Mouse (Mus musculus) heart, adult 10 weeks (tissue): ENCODE results near the gene Grik5. TPM values are rescaled to one million over a fixed set of nuclear protein-coding genes. Genes with fewer than 3 reads are reported as not detected.

Source experiments
- polyA plus RNA-seq: library from polyadenylated mRNA; stranded (reverse); fragments of 350-450 nt; fragmentation: Illumina TruSeq; extraction: RNeasy Lipid Tissue Mini Kit (QIAGEN cat#74804); gene quantifications from one replicate; pipeline ENCODE4 v1.2.3, GENCODE M21; 2014; ENCODE audit warnings: low read depth, low replicate concordance

Grik5 gene
- polyA plus RNA-seq: 5.2 TPM

GRCm38 (mm10) chr7:25071979-25072715, at the start of gene Grik5, which contains the start of gene Zfp574:
Gene Grik5, minus strand, starts transcription at chr7:25072346.
Gene Zfp574, plus strand, starts transcription at chr7:25072567.

GRCm38 (mm10) chr7:25005421-25006065, 66.6 kb downstream of the Grik5 start, which contains the start of gene Atp1a3:
Gene Atp1a3, minus strand, starts transcription at chr7:25005958.

GRCm38 (mm10) chr7:24971972-24972893, 99.9 kb downstream of the Grik5 start, which contains the start of gene Rabac1:
Gene Rabac1, minus strand, starts transcription at chr7:24972754.

Other genes starting within 250 kb of the Grik5 start
- 1.5 TPM for gene Gm9844, start 210.1 kb downstream of the Grik5 start, polyA plus RNA-seq
- gene Lypd4, start 202.4 kb downstream of the Grik5 start, polyA plus RNA-seq: not detected
- gene Dmrtc2, start 202.3 kb downstream of the Grik5 start, polyA plus RNA-seq: not detected
- 531 TPM for gene Rps19, start 188.0 kb downstream of the Grik5 start, polyA plus RNA-seq
- gene Cd79a, start 175.0 kb downstream of the Grik5 start, polyA plus RNA-seq: 0.84 TPM
- 60.8 TPM for gene Arhgef1, start 169.4 kb downstream of the Grik5 start, polyA plus RNA-seq
- not detected for gene Gm4881, start 127.9 kb downstream of the Grik5 start, polyA plus RNA-seq
- 283 TPM for gene Rabac1, start 99.6 kb downstream of the Grik5 start, polyA plus RNA-seq
- 0.39 TPM for gene Atp1a3, start 66.4 kb downstream of the Grik5 start, polyA plus RNA-seq
- 6.4 TPM for gene Zfp574, start 221 bp upstream of the Grik5 start, polyA plus RNA-seq
- gene Pou2f2, start 107.4 kb upstream of the Grik5 start, polyA plus RNA-seq: 0.84 TPM
- gene Dedd2, start 148.3 kb upstream of the Grik5 start, polyA plus RNA-seq: 14.2 TPM
- 6.4 TPM for gene Zfp526, start 149.1 kb upstream of the Grik5 start, polyA plus RNA-seq
- gene Gsk3a, start 165.5 kb upstream of the Grik5 start, polyA plus RNA-seq: 67.0 TPM
- gene Erf, start 178.4 kb upstream of the Grik5 start, polyA plus RNA-seq: 10.7 TPM
- gene Cic, start 195.4 kb upstream of the Grik5 start, polyA plus RNA-seq: 47.8 TPM
- 2.6 TPM for gene Pafah1b3, start 225.6 kb upstream of the Grik5 start, polyA plus RNA-seq
- not detected for gene Prr19, start 229.1 kb upstream of the Grik5 start, polyA plus RNA-seq
- not detected for gene Tmem145, start 233.8 kb upstream of the Grik5 start, polyA plus RNA-seq
- gene Megf8, start 244.8 kb upstream of the Grik5 start, polyA plus RNA-seq: 19.9 TPM